Mouse (Mus musculus): ENCODE results near the gene Bcar3.

The Bcar3 gene

DNA sequence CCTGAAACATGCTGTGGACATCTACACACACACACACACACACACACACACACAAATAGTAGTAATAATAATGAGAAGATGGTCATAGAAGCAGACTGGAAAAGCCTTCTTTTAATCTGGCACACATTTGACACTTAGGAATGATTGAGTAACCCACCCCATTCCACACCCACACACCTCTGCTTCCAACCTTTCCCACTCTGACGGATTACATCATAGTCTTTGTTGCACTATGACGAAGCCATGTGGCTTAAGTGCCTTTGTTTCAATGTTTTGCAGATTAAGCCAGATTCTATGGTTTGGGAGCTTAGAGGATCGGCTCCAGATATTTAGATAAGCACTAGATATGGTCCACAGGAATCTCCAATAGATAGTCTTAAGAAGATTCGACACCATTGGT lies 42.1 kb downstream of the Bcar3 start:
- no peak for DNase-seq (ENCODE audit: low spot score)

DNA sequence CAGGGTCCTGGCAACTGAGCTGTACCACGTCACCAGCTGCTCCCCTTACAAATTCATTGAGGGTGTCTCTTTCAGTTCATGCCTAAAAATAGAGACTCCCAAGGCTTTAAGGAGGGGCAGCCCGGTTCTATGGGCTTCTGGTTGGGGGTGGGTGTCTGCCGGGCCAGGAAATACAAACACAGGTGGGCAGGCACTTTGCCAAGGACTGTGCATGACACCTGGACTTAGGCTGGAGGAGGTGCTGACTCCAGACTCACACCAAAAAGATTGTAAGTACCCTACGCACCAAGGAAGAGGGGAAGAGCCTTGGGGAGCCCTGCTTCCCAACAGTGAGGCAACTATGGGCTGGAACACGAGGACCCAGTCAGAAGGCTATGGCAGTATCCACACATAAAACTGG lies 44.1 kb downstream of the Bcar3 start:
- no peak for DNase-seq (ENCODE audit: low spot score)

DNA sequence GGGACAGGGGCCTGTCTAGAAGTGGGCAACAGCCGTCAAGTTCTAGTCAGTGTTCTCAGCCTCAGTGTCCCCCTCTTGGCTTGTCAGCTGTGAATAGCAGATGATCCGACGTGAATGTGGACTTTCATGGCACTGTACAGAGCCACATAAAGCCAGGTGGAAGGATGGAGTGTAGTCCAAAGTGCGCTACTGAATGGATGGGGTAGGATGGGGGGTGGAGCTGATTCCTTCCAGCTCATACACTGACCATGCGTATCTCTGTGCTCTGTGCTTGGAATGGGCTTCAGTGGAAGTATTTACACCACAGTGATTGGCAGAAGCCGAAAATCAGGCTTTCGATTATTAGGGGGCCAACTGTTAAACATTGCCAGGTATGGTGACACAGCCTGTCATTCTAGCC lies 45.0 kb downstream of the Bcar3 start:
- DNase-seq (ENCODE audit: low spot score) = no peak

DNA sequence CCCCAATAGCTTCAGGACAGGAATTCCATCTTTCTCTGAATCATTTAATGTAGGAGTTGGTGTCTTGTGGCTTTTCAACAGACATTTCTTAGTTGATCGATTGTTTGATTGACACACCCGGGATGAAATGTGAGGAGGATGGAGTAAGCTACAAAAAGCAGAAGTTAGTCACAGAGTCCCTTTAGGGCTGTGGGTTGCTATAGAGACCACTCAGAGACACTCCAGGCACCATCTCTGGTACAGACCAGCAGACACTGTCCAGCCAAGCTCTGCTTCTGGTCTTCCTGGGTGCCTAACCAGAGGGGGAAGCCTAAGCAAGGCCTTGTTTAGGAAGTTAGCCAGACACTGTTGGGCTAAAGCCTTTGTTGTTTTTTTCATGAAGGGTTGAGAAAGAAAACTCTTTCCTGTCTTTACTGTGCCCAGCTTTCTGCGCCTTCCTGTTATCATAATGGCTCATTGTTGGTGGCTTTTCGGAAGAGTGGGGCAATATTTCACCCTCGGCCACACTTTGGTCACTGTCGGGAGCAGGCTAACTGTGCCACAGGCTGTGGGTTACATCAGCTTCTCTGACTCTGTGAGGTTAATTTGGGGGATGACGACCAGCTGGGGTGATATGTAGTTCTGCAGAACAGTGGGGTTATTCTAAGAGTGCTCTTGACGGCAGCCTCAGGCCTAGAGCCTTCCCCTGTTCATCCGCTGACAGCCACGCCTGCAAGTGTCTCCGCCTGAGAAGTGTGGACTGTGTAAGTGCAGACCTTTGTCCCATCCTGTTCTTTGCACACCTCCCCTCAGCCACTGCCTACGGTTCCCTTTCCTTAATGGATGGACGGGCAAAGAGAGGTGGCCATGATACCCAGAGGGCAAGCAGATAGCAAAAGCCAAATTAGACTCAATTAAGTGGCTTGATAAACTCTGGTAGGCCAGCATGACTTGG lies 46.5 kb downstream of the Bcar3 start:
- no peak for DNase-seq (ENCODE audit: low spot score)

- DNase-seq (ENCODE audit: low spot score) = no peak
These were observed 49.5 kb downstream of the Bcar3 start for GRCm38 (mm10) chr3:122343437-122343853.

GRCm38 (mm10) chr3:122344350-122344749 lies 50.4 kb downstream of the Bcar3 start:
- DNase-seq (ENCODE audit: low spot score) = no peak

DNA sequence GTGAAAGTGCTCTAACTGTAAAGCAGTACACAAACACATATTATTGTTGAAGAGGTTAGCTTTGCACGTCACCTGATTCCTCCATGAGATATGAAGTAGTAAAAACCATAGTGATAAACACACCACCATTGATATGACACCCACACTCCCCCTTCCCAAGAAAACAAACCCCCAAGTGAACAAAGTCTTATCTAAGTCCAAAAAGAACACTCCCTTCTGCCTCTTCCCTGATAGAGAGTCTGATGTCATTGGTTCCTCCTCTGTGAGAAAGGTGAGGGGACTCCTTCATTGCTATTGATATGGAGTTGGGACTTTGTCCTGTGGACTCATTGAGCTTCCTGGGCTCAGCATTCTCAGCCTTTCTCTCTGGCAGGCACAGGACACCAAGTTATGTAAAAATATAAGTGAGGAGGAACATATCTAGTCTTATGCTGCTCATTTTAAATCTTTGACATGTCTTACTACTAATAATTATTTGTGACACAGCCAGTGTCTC lies 52.1 kb downstream of the Bcar3 start:
- DNase-seq (ENCODE audit: low spot score) = no peak

- DNase-seq (ENCODE audit: low spot score) = no peak
These were observed 52.7 kb downstream of the Bcar3 start for GRCm38 (mm10) chr3:122346600-122346999.

DNA sequence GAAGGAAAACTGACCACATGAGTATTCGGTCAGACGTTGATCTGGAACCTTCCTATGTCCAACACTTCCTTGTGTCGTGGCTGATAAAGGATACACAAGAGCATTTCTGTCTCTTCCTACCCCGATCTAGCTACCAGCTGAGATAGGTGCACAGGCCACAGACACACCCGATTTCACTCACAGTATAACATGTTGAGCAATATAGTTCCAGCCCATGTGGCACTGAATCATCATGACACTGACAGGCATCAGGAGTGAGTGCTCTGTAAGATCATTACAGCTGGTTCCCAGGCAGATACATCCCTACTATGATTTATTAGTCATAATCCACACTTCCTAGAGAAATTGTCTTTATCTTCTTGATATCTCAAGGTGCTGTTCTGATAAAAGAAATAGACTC lies 54.7 kb downstream of the Bcar3 start:
- DNase-seq (ENCODE audit: low spot score) = no peak

- no peak for DNase-seq (ENCODE audit: low spot score)
These were observed 58.9 kb downstream of the Bcar3 start for GRCm38 (mm10) chr3:122352801-122353200.

GRCm38 (mm10) chr3:122359426-122359825 lies 65.5 kb downstream of the Bcar3 start:
- no peak for DNase-seq (ENCODE audit: low spot score)

- DNase-seq (ENCODE audit: low spot score) = no peak
These were observed 66.0 kb downstream of the Bcar3 start for GRCm38 (mm10) chr3:122359954-122360353.

GRCm38 (mm10) chr3:122360721-122361138 lies 66.8 kb downstream of the Bcar3 start:
- DNase-seq (ENCODE audit: low spot score) = no peak

- no peak for DNase-seq (ENCODE audit: low spot score)
These were observed 68.8 kb downstream of the Bcar3 start for GRCm38 (mm10) chr3:122362719-122363118.

DNA sequence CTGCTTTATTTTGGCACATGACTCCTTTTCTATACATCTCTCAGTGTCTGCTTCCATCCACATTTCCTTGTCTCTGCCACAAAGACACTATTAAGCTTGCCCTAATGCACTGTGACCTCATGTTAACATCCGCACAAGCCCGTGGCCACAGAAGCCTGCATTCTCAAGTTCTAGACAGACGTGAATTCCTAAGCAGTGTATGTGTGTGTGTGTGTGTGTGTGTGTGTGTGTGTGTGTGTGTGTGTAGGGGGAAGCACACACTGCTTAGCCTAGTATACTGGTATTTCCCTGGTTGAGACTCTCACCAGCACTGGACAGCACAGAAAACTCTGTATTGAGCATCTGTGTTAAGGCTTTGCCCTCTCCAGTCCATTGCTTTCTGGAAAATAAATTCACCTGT lies 70.6 kb downstream of the Bcar3 start:
- DNase-seq (ENCODE audit: low spot score) = no peak

- no peak for DNase-seq (ENCODE audit: low spot score)
These were observed 71.4 kb downstream of the Bcar3 start for GRCm38 (mm10) chr3:122365326-122365725.

DNA sequence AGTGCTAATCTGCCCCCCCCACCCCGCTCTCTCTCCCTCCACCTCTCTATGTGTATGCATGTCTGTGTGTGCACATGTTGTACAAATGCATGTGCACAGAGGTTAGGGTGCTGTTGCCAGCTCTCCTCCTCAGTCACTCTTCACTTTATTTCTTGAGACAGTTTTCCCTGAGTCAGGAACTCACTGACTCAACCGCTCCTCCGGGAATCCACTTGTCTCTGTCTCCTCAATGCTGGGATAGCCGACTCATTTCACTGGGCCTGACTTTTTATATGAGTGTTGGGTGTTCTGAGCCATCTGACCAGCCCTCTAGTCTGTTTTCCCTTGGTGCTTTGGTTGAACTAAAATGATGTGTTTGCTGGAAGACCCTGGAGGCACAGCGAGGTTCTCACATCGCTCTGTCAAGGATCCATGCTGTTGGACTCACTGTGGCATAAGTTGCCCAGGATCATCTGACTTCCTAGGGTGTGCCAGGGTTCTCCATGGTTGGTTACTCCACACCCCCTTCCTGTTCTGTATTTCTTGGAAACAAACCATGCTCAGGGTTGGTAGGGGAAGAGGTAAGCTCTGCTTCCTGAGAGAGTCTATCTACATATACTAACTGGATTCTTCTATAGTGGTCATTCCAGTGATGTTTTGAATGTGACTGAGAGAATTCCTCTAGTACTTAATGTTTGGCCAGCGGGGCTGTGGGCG lies 77.9 kb downstream of the Bcar3 start:
- DNase-seq (ENCODE audit: low spot score) = no peak

DNA sequence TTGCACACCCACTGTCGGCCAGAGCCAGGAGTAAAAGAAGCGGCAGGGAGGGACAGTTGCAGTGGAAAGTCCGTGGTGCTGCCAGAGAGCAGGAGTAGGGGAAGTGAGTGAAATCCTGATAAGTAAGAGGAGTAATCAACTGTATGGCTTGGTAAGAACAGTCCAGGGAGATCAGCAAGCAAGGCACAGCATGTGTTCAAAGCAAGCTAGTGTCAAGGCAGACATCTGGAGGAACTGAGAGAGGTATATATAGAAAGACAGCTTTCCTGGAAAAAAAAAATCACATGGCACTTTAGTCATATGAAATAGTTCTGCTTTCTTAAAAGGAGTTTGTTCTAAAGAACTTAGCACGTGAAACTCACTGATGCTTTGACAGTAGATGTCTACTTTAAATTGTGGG lies 78.7 kb downstream of the Bcar3 start:
- no peak for DNase-seq (ENCODE audit: low spot score)

DNA sequence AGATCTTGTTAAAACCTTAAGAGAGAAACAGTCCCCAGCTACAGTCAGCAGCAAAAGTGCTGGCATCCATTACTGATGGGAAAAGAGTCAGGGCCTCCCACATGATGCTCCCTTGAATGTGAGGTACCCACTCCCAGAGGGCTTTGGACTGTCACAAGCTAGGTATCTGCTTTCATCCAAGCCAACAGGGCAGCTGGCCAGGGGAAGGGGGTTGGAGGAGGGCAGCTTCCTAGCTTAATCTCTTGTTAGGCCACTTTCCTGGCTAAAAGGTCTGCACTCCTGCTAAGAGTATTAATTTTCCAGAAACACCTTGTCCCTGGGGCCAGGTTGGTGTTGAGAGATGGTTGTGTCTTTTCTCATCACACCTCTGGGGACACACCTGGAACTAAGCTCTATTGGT lies 82.1 kb downstream of the Bcar3 start:
- no peak for DNase-seq (ENCODE audit: low spot score)

DNA sequence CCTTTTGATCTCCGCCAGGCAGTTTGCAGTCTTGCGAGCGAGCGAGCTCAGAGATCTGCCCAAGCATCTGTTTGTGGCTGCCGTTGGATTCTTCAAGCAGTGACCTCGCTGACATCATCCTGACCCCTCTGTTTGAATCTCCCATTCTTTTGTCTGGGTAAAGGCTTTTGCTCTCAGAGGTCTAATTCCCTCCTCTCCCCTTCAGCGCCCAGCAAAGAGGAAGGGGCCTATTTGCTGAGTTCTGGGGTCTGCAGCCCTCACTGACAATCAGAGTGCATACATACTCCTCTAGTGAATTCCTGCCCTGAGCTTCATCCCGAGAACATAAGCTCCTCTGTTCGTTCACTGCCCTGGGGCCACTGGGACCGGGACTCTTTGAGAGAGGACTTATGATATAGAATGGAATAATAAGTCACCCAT lies 82.5 kb downstream of the Bcar3 start:
- no peak for DNase-seq (ENCODE audit: low spot score)

GRCm38 (mm10) chr3:122376841-122377464 lies 83.0 kb downstream of the Bcar3 start:
- no peak for DNase-seq (ENCODE audit: low spot score)

DNA sequence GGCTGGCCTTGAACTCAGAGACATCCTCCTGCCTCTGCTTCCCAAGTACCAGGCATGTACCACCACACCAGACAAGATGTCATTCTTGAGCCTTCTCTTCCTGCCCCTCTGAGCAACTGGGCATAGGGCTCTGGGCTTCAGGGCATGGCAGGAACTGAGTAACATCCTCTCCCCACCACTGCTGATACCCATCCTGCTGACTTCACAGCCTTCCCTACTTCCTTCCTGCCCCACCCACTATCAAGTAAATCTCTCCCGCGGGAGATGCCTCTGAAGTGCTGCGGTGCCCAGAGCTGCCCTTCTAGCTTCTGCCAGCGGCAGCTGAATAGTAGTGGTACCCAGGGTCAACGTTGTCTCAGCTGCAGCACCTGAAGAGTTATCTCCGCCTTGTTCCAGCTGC lies 84.7 kb downstream of the Bcar3 start:
- no peak for DNase-seq (ENCODE audit: low spot score)

DNA sequence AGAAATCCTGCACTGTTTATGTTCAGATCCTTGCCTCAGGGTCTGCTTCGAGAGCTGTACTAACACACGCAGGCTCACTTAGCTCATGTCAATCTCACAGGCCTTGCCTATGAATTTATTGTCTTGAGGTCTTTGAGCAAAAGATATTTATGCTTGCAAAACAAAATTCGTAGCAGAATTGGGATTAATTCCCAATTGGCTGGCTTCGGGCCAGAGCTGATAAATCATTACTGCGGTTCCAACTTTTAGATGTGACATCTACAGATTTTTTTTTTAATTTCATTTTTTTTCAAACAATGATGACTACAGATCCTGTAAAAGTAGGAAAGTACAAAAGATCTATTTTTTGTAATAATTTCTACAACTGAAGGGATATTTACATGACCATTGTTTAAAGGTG lies 86.8 kb downstream of the Bcar3 start:
- DNase-seq (ENCODE audit: low spot score) = no peak

Data from T-cell, adult 2 months (primary cell).